Mouse (Mus musculus) ES-Bruce4 (cell line): ENCODE results near the gene Rnf213.

Source experiments
- CTCF ChIP-seq: IDR thresholded peaks from one replicate; pipeline ENCODE4 v1.8.1; 2011; ENCODE audit warnings: low read depth, low read length
- EP300 ChIP-seq: IDR thresholded peaks from 2 replicates; pipeline ENCODE4 v1.6.1; 2011; ENCODE audit warnings: low read depth, low read length; ENCODE audit not compliant: insufficient read depth

GRCm38 (mm10) chr11:119353946-119354345 is 39.0 kb upstream of the Rnf213 start:
- no peak for TF ChIP-seq EP300
- no peak for TF ChIP-seq CTCF
